Mouse (Mus musculus) kidney, postnatal 0 days (tissue): ENCODE results near the gene Pdcd5. TPM values are rescaled to one million over a fixed set of nuclear protein-coding genes. Genes with fewer than 3 reads are reported as not detected.

Experiments used
- ATAC-seq: fragments of 200-750 bp; cut with Nextera tagmentation; replicated peaks from 2 replicates; pipeline ENCODE4 v1.8.0; 2017; ENCODE audit warnings: low read depth, moderate number of reproducible peaks, moderate TSS enrichment, moderate library complexity; ENCODE audit not compliant: low FRiP score
- DNase-seq: peaks from one replicate; pipeline ENCODE4 v3.0.0-alpha.2; 2016; ENCODE audit warnings: low spot score
- H3K27ac ChIP-seq: fragments of 300-500 bp; sonication (generic); 2 replicates; pipeline ENCODE4 v1.5.1; 2014; ENCODE audit warnings: mild to moderate bottlenecking
- H3K27me3 ChIP-seq: fragments of 300-500 bp; sonication (generic); 2 replicates; pipeline ENCODE4 v1.6.1; 2014; ENCODE audit warnings: low read length, mixed read lengths; ENCODE audit not compliant: insufficient read depth
- H3K36me3 ChIP-seq: fragments of 300-500 bp; sonication (generic); 2 replicates; pipeline ENCODE4 v1.6.1; 2014; ENCODE audit warnings: low read length, mixed read lengths; ENCODE audit not compliant: insufficient read depth
- H3K4me1 ChIP-seq: fragments of 300-500 bp; sonication (generic); replicated peaks from 2 replicates; pipeline ENCODE4 v1.6.1; 2014; ENCODE audit warnings: antibody characterized with exemption, low read length, mixed read lengths; ENCODE audit not compliant: insufficient read depth
- H3K4me2 ChIP-seq: fragments of 300-500 bp; sonication (generic); 2 replicates; pipeline ENCODE4 v1.6.1; 2014; ENCODE audit warnings: mild to moderate bottlenecking, low read length, moderate library complexity, mixed read lengths
- H3K4me3 ChIP-seq: fragments of 300-500 bp; sonication (generic); replicated peaks from 2 replicates; pipeline ENCODE4 v1.5.1; 2014; ENCODE audit warnings: low read depth, low read length
- H3K9ac ChIP-seq: fragments of 300-500 bp; sonication (generic); 2 replicates; pipeline ENCODE4 v1.6.1; 2014; ENCODE audit warnings: low read depth, low read length
- H3K9me3 ChIP-seq: fragments of 300-500 bp; sonication (generic); replicated peaks from 2 replicates; pipeline ENCODE4 v1.6.1; 2016; ENCODE audit warnings: low read length, inconsistent platforms, mixed read lengths
- CTCF ChIP-seq: IDR thresholded peaks from 2 replicates; pipeline ENCODE4 v1.5.1; 2016; ENCODE audit warnings: antibody characterized with exemption, low read depth, mild to moderate bottlenecking, moderate library complexity
- WGBS: fragments of 180-500 bp; shearing (Covaris S2); extraction: QIAGEN DNeasy Blood & Tissue Kit; methylation state at CpG from one replicate; pipeline ENCODE4 v1.1.7; 2014; 5-methylcytosine and 5-hydroxymethylcytosine counted together
- polyA plus RNA-seq: library from polyadenylated mRNA; unstranded; fragments of >200 nt; fragmentation: Nextera tagmentation; extraction: Ambion mirVana; gene quantifications from 2 replicates; pipeline ENCODE4 v1.2.1, GENCODE M21; 2015

Pdcd5 gene
- polyA plus RNA-seq, 1 experiment from 2014 or later, result 233 TPM

DNA sequence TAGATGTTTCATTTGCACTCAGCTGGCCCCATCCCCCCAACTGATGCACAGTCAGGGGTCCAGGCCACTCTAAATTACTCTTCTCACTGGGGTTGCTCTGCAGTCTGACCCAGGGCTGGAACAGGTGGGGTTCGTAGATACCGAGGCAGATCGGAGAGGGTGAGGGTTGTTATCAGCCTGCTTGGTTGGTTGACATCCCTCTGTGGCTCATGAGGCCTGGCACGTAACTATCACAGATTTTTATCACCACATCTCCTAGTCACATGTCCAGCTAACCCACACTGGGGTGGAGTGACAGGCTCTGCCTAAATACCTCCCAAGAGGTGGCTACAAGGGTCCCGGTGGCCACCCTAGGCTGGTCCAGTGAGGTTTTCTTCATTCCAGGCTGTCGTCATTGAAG lies 46.2 kb downstream of the Pdcd5 start:
- H3K27me3 ChIP-seq, result no peaks in the 10 kb centered on the region
- H3K4me2 ChIP-seq, result no peak overlapping the region
- no peak overlapping the region for H3K27ac ChIP-seq
- WGBS, result 85% methylated on average over 6 of the region's 6 CpGs
- H3K9me3 ChIP-seq, result no peaks in the 10 kb centered on the region
- ATAC-seq (no peak), DNase-seq (no peak)
- no peak overlapping the region for H3K9ac ChIP-seq
- no peaks in the 10 kb centered on the region for H3K4me1 ChIP-seq
- TF ChIP-seq CTCF, result no peak
- H3K4me3 ChIP-seq, result no peak overlapping the region
- peaks cover 18% of the 10 kb centered on the region for H3K36me3 ChIP-seq

DNA sequence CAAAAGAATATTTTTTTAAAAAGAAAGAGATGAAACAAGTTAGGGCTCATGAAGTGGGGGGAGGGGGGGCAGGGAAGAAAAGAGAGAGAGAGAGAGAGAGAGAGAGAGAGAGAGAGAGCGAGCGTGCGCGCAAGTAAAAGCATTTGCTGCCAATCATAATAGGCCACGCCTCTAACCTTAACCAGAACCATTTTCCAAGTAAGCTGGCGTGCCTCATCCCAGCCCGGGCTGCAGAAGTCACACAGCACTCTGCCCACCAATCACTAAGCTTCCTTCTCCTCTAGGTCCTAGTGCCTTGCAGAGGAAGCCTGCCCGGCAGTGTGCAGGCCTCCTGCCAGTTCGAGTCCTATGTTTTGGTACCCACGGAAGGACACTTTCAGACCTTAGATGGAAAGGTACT lies 47.3 kb downstream of the Pdcd5 start:
- TF ChIP-seq CTCF, result no peak
- no peak for ATAC-seq

DNA sequence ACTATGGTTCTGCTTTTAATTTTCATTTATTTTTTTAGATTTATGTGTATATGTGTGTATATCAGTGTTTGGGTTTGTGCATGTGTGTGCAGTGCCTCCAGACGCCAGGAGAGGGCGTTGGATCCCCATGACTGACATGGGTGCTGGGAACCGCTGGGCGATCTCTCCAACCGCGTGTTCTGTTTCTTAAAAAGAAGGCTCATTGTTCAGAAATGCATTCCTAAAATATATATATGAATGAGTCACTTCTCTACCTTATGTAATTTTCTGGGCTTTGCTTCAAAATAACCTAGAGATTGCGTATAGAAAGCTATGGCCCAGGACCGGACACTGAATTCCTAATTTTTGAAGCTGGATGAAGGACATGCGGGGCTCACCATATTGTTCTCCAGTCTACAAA lies 47.8 kb downstream of the Pdcd5 start:
- Histone ChIP-seq H3K4me3 (no peak overlapping the region), H3K4me2 (no peak overlapping the region), H3K9ac (no peak overlapping the region), H3K9me3 (no peaks in the 10 kb centered on the region), H3K27me3 (no peaks in the 10 kb centered on the region), H3K36me3 (peaks cover 19% of the 10 kb centered on the region), H3K4me1 (no peaks in the 10 kb centered on the region), H3K27ac (no peak overlapping the region)
- TF ChIP-seq CTCF, result no peak
- 96% methylated on average over 9 of the region's 9 CpGs for WGBS
- ATAC-seq (no peak), DNase-seq (no peak)

More for the DNA sequence above, 47.3 kb downstream of the Pdcd5 start:
- no peak for DNase-seq
- H3K4me3 ChIP-seq, result no peak overlapping the region
- H3K9me3 ChIP-seq, result no peaks in the 10 kb centered on the region
- H3K27ac ChIP-seq, result no peak overlapping the region
- H3K4me2 ChIP-seq, result no peak overlapping the region
- peaks cover 19% of the 10 kb centered on the region for H3K36me3 ChIP-seq
- no peaks in the 10 kb centered on the region for H3K27me3 ChIP-seq
- 91% methylated on average over 10 of the region's 10 CpGs for WGBS
- H3K4me1 ChIP-seq, result no peaks in the 10 kb centered on the region
- H3K9ac ChIP-seq, result no peak overlapping the region

DNA sequence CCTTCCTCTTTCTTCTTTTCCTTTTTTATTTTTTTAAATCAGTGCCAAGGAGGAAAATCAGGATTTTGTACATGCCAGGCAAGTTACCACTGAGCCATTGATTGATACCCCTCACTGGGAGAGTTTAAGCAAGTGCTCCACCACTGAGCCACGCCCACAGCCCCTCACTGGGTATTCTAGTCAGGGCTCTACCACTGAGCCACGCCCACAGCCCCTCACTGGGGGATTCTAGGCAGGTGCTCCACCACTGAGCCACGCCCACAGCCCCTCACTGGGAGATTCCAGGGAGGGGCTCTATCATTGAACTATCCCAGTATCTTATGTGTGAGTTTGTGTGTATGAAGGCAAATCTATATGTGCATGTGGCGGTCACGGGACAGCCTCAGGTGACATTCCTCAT lies 53.0 kb downstream of the Pdcd5 start:
- H3K4me2 ChIP-seq, result no peak overlapping the region
- no peak for DNase-seq
- no peaks in the 10 kb centered on the region for H3K4me1 ChIP-seq
- WGBS, result 90% methylated on average over 5 of the region's 5 CpGs
- H3K9me3 ChIP-seq, result no peaks in the 10 kb centered on the region
- no peak overlapping the region for H3K27ac ChIP-seq
- no peaks in the 10 kb centered on the region for H3K27me3 ChIP-seq
- ATAC-seq, result no peak
- peaks cover 11% of the 10 kb centered on the region; the same call in 1 of the 2 replicates for H3K36me3 ChIP-seq
- H3K9ac ChIP-seq, result no peak overlapping the region
- H3K4me3 ChIP-seq, result no peak overlapping the region
- no peak for TF ChIP-seq CTCF

Other genes starting within 250 kb of the Pdcd5 start
- 31.8 and 35.1 TPM in 2 replicates for gene Slc7a9, start 198.7 kb downstream of the Pdcd5 start, polyA plus RNA-seq
- 0.38 and 0.62 TPM in 2 replicates for gene Tdrd12, start 109.8 kb downstream of the Pdcd5 start, polyA plus RNA-seq
- gene Nudt19, start 91.2 kb downstream of the Pdcd5 start, polyA plus RNA-seq, result 135 and 138 TPM in 2 replicates
- gene Rgs9bp, start 61.9 kb downstream of the Pdcd5 start, polyA plus RNA-seq, result 0.05 and 0.11 TPM in 2 replicates
- 18.5 and 19.5 TPM in 2 replicates for gene Ankrd27, start 61.3 kb downstream of the Pdcd5 start, polyA plus RNA-seq
- gene Dpy19l3, start 106.9 kb upstream of the Pdcd5 start, polyA plus RNA-seq, result 21.3 and 23.9 TPM in 2 replicates
- gene Zfp507, start 155.5 kb upstream of the Pdcd5 start, polyA plus RNA-seq, result 12.2 TPM in 2 replicates